Mouse (Mus musculus) bone marrow, adult 2 months (tissue): ENCODE results near the gene Olfr867.

Experiments
- CTCF ChIP-seq: fragments of 200-500 bp; IDR thresholded peaks from 2 replicates; pipeline ENCODE4 v1.5.1; 2011; ENCODE audit warnings: low read length, control low read depth; ENCODE audit not compliant: control insufficient read depth, insufficient read depth
- POLR2A ChIP-seq: fragments of 200-500 bp; IDR thresholded peaks from 2 replicates; pipeline ENCODE4 v1.6.1; 2011; ENCODE audit warnings: low read depth, mild to moderate bottlenecking, control low read depth, low read length, borderline replicate concordance; ENCODE audit not compliant: control insufficient read depth

GRCm38 (mm10) chr9:20071291-20071690 is 13.9 kb upstream of the Olfr867 start:
- TF ChIP-seq CTCF (no peak), POLR2A (no peak)
